Mouse (Mus musculus) embryo, embryonic 11.5 days (tissue): ENCODE results near the gene Osgep.
"Not testable (repeated sequence)": the region's sequence is repeated elsewhere in the genome, so short reads cannot be mapped to it uniquely, and the experiment has no call there.

ENCODE experiments used
- DNase-seq: peaks from one replicate; pipeline ENCODE4 v3.0.0-alpha.2; 2012; ENCODE audit warnings: low read depth, low spot score

Osgep gene

GRCm38 (mm10) chr14:50931493-50932020 is 6.9 kb upstream of the Osgep start:
- no peak for DNase-seq

GRCm38 (mm10) chr14:50930754-50931492 is 6.2 kb upstream of the Osgep start, which contains the start of the genes Pip4p1 and Pnp:
Gene Pip4p1 (minus strand): TSS chr14:50930856.
Gene Pnp (plus strand): TSS chr14:50931082.
- DNase-seq, result peak; percentile 98

DNA sequence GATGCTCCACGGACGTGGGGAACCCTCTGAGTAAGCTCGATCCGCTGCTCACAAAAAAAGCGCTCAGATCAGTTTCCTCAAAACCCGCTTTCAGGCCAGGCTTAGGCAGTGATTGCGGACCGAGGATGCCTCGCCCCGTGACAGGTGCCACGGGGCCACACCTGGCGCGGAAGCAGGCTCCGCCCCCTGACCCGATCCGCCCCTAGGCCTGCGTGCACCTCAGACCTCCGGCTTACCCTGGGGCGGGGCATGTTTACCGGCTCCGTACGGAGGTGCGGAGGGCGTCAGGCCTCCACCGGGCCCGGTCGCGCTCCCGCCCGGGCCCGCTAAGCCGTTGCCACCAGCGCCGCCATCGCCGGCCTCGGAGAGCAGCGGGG is 5.7 kb upstream of the Osgep start:
- DNase-seq, result no peak

DNA sequence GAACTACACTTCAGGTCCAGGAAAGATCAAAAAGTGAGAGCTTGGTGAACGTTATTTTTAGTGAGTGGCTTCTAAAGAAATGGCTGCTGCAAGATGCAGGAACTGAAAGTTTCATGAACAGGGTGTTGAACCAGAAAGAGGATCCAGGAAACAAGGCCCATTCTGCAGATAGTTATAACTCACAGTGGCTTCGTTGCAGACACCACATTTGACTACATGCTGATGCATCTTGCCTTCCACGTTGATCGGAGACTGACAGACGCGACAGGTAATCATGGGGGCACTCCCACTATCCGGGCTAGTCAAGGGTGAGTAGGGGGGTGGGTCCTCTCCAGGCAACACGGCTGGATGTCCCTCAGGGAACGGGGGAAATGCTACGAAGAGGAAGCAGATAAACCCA is 5.3 kb upstream of the Osgep start:
- no peak for DNase-seq

- DNase-seq, result no peak
Measured at GRCm38 (mm10) chr14:50927366-50927765, 2.7 kb upstream of the Osgep start.

- no peak for DNase-seq
Measured at GRCm38 (mm10) chr14:50925111-50925920, 623 bp upstream of the Osgep start.

GRCm38 (mm10) chr14:50923437-50923836 is 1.3 kb downstream of the Osgep start:
- DNase-seq, result not testable (repeated sequence)

DNA sequence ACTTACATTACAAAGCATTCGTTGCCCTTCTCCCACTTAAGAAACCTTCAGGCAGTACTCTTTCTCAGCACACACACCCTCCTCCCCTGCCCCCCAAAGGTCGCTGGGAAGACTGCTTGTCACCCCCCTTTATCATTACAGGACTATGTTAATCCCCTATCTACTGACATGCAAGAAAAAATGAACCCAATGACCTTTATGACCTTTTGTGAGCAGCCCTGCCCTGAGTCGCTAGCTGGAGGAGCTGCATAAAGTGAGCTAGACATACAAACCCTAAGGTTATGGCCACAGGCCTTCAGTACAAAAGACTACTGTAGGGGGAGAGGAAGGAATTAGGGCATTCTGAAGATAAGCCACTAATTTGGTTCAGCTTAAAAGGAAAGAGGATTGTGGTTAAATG is 13.3 kb downstream of the Osgep start:
- DNase-seq, result no peak

DNA sequence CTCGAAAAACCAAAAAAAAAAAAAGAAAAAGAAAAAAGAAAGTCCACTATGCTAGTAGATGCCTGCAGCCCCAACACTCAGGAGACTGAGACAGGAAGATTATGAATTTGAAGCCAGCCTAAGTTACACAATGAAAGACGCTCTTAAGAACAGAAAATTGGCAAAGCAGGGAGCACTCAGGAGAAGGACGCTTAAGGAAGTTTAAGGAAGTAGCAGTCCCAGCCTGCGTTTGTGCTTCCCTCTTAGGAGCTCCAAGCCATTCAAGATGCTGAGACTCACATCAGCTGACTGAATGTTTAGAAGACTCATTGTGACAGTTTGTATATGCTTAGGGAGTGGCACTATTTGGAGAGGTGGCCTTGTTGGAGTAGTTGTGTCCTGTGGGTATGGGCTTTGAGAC is 16.6 kb downstream of the Osgep start:
- no peak for DNase-seq

- not testable (repeated sequence) for DNase-seq
Measured at GRCm38 (mm10) chr14:50905327-50905726, 19.4 kb downstream of the Osgep start.

DNA sequence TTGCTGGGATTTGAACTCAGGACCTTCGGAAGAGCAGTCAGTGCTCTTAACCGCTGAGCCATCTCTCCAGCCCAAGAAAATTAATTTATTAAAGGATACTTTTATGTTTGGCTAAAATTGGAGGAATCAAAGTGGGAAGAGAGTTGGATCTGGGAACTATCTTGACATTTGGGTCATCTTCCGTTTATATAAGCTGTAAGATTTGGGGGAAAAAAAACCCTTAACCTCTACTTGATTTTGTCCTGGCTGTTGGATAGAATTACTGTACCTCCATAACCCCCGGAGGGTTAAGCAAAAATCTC is 19.9 kb downstream of the Osgep start:
- DNase-seq, result no peak

DNA sequence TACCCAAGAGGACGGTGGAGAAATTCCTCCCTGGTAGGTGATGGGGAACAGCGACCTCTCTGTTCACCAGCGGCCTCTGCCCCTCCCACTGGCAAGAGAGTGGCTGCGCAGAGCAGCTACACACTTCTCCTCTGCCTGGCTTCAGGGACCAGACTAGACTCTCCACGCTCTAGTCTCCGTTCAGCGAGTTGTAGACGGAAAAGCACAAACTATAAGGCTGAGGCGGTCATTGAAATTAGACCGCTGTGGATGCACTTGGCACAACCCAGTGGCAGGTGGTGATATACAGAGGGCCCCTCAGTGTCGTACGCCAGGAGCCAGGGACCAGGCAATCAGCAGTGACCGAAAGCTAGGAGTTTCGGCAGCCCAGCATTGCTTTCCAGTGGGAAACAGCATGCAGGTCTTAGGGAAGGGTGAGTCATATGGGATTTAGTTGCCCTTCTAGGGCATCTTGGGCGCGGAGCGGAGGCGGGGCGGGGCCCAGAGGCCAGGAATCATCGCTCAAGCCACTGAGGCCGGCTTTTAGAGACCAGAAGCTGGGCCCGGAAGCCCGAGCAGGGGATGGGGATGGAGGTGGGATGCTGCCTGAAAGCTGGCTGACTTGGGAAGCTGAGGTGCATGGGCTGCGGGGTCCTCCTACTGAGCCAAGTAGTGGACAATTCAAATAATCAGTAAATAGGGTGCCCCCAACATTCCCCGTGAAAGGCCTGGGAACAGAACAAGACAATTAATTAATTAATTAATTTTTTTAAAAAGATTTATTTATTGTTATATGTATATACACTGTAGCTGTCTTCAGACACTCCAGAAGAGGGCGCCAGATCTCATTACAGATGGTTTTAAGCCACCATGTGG is 20.5 kb downstream of the Osgep start:
- no peak for DNase-seq

- not testable (repeated sequence) for DNase-seq
Measured at GRCm38 (mm10) chr14:50897992-50898391, 26.7 kb downstream of the Osgep start.

DNA sequence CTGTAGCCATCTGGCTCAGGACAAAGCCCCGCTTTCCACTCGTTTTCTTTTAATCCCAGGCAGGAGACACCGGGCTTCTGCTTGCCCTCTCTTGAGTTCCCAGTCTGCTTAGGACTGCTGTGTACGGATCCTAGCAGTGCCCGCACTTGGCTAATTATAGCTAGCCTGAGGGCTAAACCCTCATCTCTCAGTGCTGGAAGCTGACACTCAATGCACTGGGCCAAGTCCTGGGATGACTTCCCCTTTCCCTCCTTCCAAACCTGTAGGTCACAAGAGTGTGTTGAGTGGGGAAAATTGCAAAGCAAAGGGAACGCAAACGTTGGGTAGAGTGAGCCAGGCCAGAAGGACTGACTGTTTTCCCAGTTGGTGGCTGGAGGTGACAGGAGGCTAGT is 27.3 kb downstream of the Osgep start, which contains the start of gene Klhl33:
Klhl33 (minus strand) TSS at position 134 of the 392 bp plus-strand sequence.
- no peak for DNase-seq

DNA sequence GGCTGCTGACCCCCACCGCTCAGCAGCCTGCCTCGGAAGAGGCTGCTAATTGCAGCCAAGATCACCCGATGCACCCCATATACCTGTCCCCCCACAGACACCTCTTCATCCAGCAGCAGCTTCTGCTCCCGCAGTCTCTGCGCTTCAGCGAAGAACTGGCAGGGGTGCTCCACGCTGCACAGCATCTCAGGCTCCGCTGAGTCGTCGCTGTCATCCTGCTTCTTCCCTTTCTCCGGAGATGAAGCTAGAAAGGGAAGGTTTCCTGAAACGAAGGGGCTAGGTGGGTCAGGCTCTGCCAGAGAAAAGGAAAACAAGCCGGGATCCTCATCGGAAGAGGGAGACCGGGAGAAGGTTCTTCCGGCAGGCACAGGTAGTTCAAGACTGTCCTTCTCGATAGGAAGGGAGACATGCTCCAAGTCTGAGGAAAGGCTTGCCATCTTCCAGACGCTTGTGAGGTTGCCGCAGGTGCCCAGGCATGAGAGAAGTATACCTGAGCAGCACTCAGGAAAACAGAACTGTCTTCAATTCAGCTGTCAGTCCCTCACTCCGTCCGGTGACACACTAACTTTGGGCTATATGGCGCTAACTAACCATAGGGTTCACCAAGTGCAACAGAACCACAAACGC is 27.8 kb downstream of the Osgep start:
- no peak for DNase-seq

GRCm38 (mm10) chr14:50895985-50896746 is 28.5 kb downstream of the Osgep start:
- DNase-seq, result no peak

GRCm38 (mm10) chr14:50895407-50895806 is 29.3 kb downstream of the Osgep start:
- no peak for DNase-seq

DNA sequence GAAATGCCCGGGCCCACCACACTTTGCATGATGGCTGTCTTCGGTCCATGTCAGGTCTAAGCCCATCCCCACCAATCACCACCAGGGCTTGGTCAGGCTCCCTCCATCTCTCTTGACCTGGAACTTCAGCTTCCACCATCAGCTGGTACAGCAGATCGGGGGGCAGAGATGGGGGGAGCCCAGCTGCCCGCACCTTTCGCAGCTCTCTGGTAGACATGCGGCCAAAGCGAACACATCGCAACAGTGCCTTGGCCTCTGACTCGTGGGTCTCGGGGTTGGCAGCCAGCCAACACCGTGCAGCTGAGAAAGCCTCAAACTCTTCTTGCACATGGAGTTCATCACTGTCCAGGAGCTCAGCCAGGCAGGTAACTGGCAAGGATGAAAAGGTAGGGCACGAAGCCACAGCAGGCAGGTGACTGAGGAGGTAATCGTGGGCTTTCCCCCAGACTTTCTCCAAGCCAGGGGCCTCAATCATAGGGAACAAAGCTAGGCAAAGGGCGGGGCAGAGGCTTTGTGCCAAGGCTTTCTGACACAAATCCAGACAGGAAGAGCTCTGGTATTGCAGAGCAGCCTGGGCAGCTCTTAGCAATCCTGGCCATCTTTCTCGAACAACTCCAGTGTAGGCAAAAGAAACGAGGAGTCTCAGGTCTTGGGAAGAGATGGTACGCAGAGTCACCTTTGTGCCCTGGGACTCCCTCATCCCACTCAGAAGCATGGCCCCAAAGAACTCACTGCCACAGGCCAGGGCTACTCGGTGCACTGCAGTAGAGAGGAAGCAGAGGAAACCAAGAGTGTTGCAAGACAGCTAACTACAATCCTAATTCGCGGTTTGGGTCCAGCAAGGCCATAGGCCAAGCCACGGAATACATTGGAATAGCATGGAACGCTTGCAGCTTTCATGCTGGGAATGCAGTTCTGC is 31.9 kb downstream of the Osgep start:
- no peak for DNase-seq

GRCm38 (mm10) chr14:50892091-50892490 is 32.6 kb downstream of the Osgep start:
- DNase-seq, result no peak

DNA sequence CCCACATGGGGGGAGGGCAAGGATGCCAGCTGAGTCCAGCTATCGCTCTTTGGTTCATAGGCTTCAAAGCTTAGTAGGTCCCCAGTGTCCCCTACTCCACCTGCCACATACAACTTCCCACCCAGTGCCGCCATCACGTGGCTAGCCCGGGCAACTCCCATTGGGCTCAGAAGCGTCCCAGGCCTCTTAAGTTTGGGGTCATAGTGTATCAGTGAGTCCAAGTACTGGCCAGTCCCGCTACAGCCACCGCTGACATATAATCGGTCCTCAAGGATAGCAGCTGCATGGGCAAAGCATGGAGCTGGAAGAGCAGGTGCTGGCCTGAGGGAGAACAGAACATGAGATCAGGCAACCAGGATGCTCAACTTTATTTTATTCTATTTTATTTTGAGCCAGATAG is 33.1 kb downstream of the Osgep start:
- DNase-seq, result no peak
